Mouse (Mus musculus) midbrain, embryonic 14.5 days (tissue): ENCODE results near the gene Map2k2. TPM values are rescaled to one million over a fixed set of nuclear protein-coding genes. Genes with fewer than 3 reads are reported as not detected.

Experiments used
- ATAC-seq: fragments of 200-750 bp; cut with Nextera tagmentation; 2 replicates; pipeline ENCODE4 v1.8.0; 2017; ENCODE audit warnings: moderate number of reproducible peaks, moderate library complexity; ENCODE audit not compliant: low FRiP score, low TSS enrichment
- DNase-seq: peaks from one replicate; pipeline ENCODE4 v3.0.0-alpha.2; 2015
- H3K27ac ChIP-seq: fragments of 300-500 bp; sonication (generic); replicated peaks from 2 replicates; pipeline ENCODE4 v1.5.1; 2014; ENCODE audit warnings: mild to moderate bottlenecking, low read depth, low read length, moderate library complexity
- H3K27me3 ChIP-seq: fragments of 300-500 bp; sonication (generic); 2 replicates; pipeline ENCODE4 v1.6.1; 2014; ENCODE audit warnings: low read length, control low read depth, mixed read lengths; ENCODE audit not compliant: control insufficient read depth, insufficient read depth
- H3K36me3 ChIP-seq: fragments of 300-500 bp; sonication (generic); 2 replicates; pipeline ENCODE4 v1.6.1; 2014; ENCODE audit warnings: low read length, control low read depth; ENCODE audit not compliant: control insufficient read depth, insufficient read depth
- H3K4me1 ChIP-seq: fragments of 300-500 bp; sonication (generic); 2 replicates; pipeline ENCODE4 v1.6.1; 2014; ENCODE audit warnings: mild to moderate bottlenecking, antibody characterized with exemption, low read length, control low read depth; ENCODE audit not compliant: control insufficient read depth, insufficient read depth
- H3K4me2 ChIP-seq: fragments of 300-500 bp; sonication (generic); 2 replicates; pipeline ENCODE4 v1.6.1; 2014; ENCODE audit warnings: mild to moderate bottlenecking, low read length, moderate library complexity
- H3K4me3 ChIP-seq: fragments of 300-500 bp; sonication (generic); replicated peaks from 2 replicates; pipeline ENCODE4 v1.5.1; 2014; ENCODE audit warnings: low read depth, low read length
- H3K9ac ChIP-seq: fragments of 300-500 bp; sonication (generic); replicated peaks from 2 replicates; pipeline ENCODE4 v1.6.1; 2014; ENCODE audit warnings: mild to moderate bottlenecking, low read length, moderate library complexity
- H3K9me3 ChIP-seq: fragments of 300-500 bp; sonication (generic); 2 replicates; pipeline ENCODE4 v1.6.1; 2016; ENCODE audit warnings: low read length, control low read depth, mixed read lengths; ENCODE audit not compliant: control insufficient read depth
- WGBS: fragments of 180-500 bp; shearing (Covaris S2); extraction: QIAGEN DNeasy Blood & Tissue Kit; methylation state at CpG from one replicate; pipeline ENCODE4 v1.1.7; 2014; 5-methylcytosine and 5-hydroxymethylcytosine counted together
- polyA plus RNA-seq: library from polyadenylated mRNA; unstranded; fragments of >200 nt; fragmentation: Nextera tagmentation; extraction: Ambion mirVana; gene quantifications from 2 replicates; pipeline ENCODE4 v1.2.1, GENCODE M21; 2014

The Map2k2 gene
- polyA plus RNA-seq, 1 experiment from 2014 or later = 240 TPM

GRCm38 (mm10) chr10:81123500-81123899 is 17.8 kb downstream of the Map2k2 start:
- Histone ChIP-seq H3K4me3 (no peak overlapping the region), H3K9ac (no peak overlapping the region), H3K27me3 (peaks cover 8% of the 10 kb centered on the region), H3K27ac (no peak overlapping the region), H3K36me3 (peaks cover 67% of the 10 kb centered on the region), H3K9me3 (no peaks in the 10 kb centered on the region), H3K4me2 (no peak overlapping the region), H3K4me1 (0 out of 2 replicates have a peak, but pooled peaks cover 2% of the 10 kb centered on the region)
- ATAC-seq (no peak), DNase-seq (no peak)
- WGBS = 82% methylated on average over 11 of the region's 11 CpGs

GRCm38 (mm10) chr10:81134181-81134587 is 28.5 kb downstream of the Map2k2 start:
- no peak overlapping the region for H3K27ac ChIP-seq
- no peak overlapping the region for H3K9ac ChIP-seq
- H3K36me3 ChIP-seq = no peaks in the 10 kb centered on the region
- H3K4me1 ChIP-seq = peaks cover 16% of the 10 kb centered on the region
- 5% methylated on average over 16 of the region's 16 CpGs for WGBS
- no peaks in the 10 kb centered on the region for H3K9me3 ChIP-seq
- H3K27me3 ChIP-seq = peaks cover 54% of the 10 kb centered on the region
- ATAC-seq (no peak), DNase-seq (no peak)
- no peak overlapping the region for H3K4me2 ChIP-seq
- H3K4me3 ChIP-seq = no peak overlapping the region

- Histone ChIP-seq H3K4me1 (peaks cover 22% of the 10 kb centered on the region), H3K4me3 (peak within 1 kb of the TSS; percentile 78), H3K36me3 (no peaks in the 10 kb centered on the region), H3K4me2 (peak within 1 kb of the TSS; percentile 98), H3K9me3 (no peaks in the 10 kb centered on the region), H3K27me3 (peaks cover 48% of the 10 kb centered on the region), H3K9ac (peak within 1 kb of the TSS; percentile 77), H3K27ac (peak within 1 kb of the TSS; percentile 89)
- DNase-seq (peak; percentile 45), ATAC-seq (no peak)
- 2% methylated on average over 41 of the region's 41 CpGs for WGBS
Measured at GRCm38 (mm10) chr10:81134966-81135681, 29.4 kb downstream of the Map2k2 start, which contains the start of gene Zbtb7a. Gene Zbtb7a (plus strand): TSS chr10:81135220.

- Histone ChIP-seq H3K4me1 (peaks cover 28% of the 10 kb centered on the region), H3K4me3 (peak overlapping the region; percentile 78), H3K27ac (peak overlapping the region; percentile 89), H3K9me3 (no peaks in the 10 kb centered on the region), H3K36me3 (no peaks in the 10 kb centered on the region), H3K9ac (peak overlapping the region; percentile 77), H3K27me3 (peaks cover 38% of the 10 kb centered on the region), H3K4me2 (peak overlapping the region; percentile 98)
- DNase-seq (peak; percentile 84), ATAC-seq (peak; percentile 12; the same call in 1 of the 2 replicates)
- under 1% methylated on average over 74 of the region's 86 CpGs for WGBS
Measured at GRCm38 (mm10) chr10:81135831-81136705, 30.4 kb downstream of the Map2k2 start.

GRCm38 (mm10) chr10:81136706-81137231 is 31.1 kb downstream of the Map2k2 start:
- DNase-seq = peak; percentile 88
- H3K27me3 ChIP-seq = peaks cover 38% of the 10 kb centered on the region
- H3K9ac ChIP-seq = peak overlapping the region; percentile 77
- H3K4me3 ChIP-seq = peak overlapping the region; percentile 78
- H3K4me2 ChIP-seq = peak overlapping the region; percentile 98
- H3K9me3 ChIP-seq = no peaks in the 10 kb centered on the region
- peak; percentile 55 for ATAC-seq
- H3K27ac ChIP-seq = peak overlapping the region; percentile 89
- no peaks in the 10 kb centered on the region for H3K36me3 ChIP-seq
- WGBS = 1% methylated on average over 47 of the region's 50 CpGs
- peaks cover 30% of the 10 kb centered on the region for H3K4me1 ChIP-seq

GRCm38 (mm10) chr10:81137252-81138130 is 31.8 kb downstream of the Map2k2 start:
- H3K4me3 ChIP-seq = peak overlapping the region; percentile 78
- peak; percentile 93 for ATAC-seq
- under 1% methylated on average over 71 of the region's 89 CpGs for WGBS

GRCm38 (mm10) chr10:81138131-81138782 is 32.5 kb downstream of the Map2k2 start:
- H3K27ac ChIP-seq = peak overlapping the region; percentile 82
- H3K36me3 ChIP-seq = no peaks in the 10 kb centered on the region
- peaks cover 28% of the 10 kb centered on the region for H3K27me3 ChIP-seq
- under 1% methylated on average over 18 of the region's 24 CpGs for WGBS
- H3K9me3 ChIP-seq = no peaks in the 10 kb centered on the region
- peaks cover 30% of the 10 kb centered on the region for H3K4me1 ChIP-seq
- ATAC-seq (no peak), DNase-seq (peak; percentile 40)
- H3K4me3 ChIP-seq = peak overlapping the region; percentile 78
- H3K9ac ChIP-seq = peak overlapping the region; percentile 81
- peak overlapping the region; percentile 71 for H3K4me2 ChIP-seq

More at GRCm38 (mm10) chr10:81137252-81138130, 31.8 kb downstream of the Map2k2 start:
- H3K9ac ChIP-seq = peak overlapping the region; percentile 81
- no peaks in the 10 kb centered on the region for H3K36me3 ChIP-seq
- H3K27ac ChIP-seq = peak overlapping the region; percentile 89
- H3K27me3 ChIP-seq = peaks cover 34% of the 10 kb centered on the region
- H3K9me3 ChIP-seq = no peaks in the 10 kb centered on the region
- peak overlapping the region; percentile 98 for H3K4me2 ChIP-seq
- H3K4me1 ChIP-seq = peaks cover 30% of the 10 kb centered on the region
- DNase-seq = peak; percentile 98
